Mouse (Mus musculus): ENCODE measurements around the gene Btbd9. TPM values are rescaled to one million over a fixed set of nuclear protein-coding genes. Genes with fewer than 3 reads are reported as not detected.

Btbd9 gene
- polyA plus RNA-seq, 1 experiment from 2014 or later, result 57.3 TPM

DNA sequence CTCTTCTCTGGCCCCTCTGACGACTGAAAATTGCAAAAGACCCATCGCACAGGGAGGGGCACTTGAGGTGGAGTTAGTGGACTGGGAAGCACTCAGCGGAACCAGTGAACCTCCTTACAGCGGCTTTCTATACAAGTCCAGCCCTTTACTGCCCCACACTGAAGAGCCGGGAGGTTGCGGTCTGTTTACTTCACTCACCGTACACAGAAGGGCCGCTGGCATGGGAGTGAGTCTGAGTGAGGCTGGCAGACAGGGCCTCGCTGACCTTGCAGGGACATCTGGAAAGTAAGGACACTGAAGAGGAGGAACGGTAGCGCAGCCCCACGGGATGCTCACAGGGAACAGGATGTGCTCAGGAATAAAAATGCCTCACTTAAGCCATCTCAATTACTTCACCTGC lies 120.0 kb downstream of the Btbd9 start:
- Histone ChIP-seq H3K27ac (no peak overlapping the region), H3K4me2 (no peak overlapping the region), H3K4me1 (peaks cover 16% of the 10 kb centered on the region), H3K4me3 (no peak overlapping the region), H3K9ac (no peak overlapping the region), H3K36me3 (no peaks in the 10 kb centered on the region), H3K27me3 (no peaks in the 10 kb centered on the region), H3K9me3 (no peaks in the 10 kb centered on the region)
- ATAC-seq (ENCODE audit: borderline replicate concordance, extremely low read depth, low FRiP score, low TSS enrichment), result no peak
- 51% methylated on average over 12 of the region's 12 CpGs for WGBS

DNA sequence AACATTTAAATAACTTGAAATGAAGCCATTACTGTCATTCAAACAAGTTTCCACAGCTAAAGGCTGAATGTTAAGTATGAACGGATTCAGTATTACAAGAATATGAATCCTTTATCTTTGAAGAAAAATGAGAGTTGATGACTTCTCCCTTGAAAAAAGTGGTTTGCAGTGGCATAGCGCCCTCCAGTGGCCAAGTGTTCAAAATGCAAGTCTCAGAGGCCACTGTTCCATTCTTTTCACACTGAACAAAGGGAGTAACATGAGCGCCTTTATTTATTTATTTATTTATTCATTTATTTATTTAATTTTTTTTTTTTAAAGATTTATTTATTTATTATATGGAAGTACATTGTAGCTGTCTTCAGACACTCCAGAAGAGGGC lies 121.4 kb downstream of the Btbd9 start:
- Histone ChIP-seq H3K4me1 (peaks cover 16% of the 10 kb centered on the region), H3K27ac (no peak overlapping the region), H3K27me3 (no peaks in the 10 kb centered on the region), H3K36me3 (no peaks in the 10 kb centered on the region), H3K4me2 (no peak overlapping the region), H3K4me3 (no peak overlapping the region), H3K9ac (no peak overlapping the region), H3K9me3 (no peaks in the 10 kb centered on the region)
- 20% methylated on average over 3 of the region's 3 CpGs for WGBS
- no peak for ATAC-seq (ENCODE audit: borderline replicate concordance, extremely low read depth, low FRiP score, low TSS enrichment)

DNA sequence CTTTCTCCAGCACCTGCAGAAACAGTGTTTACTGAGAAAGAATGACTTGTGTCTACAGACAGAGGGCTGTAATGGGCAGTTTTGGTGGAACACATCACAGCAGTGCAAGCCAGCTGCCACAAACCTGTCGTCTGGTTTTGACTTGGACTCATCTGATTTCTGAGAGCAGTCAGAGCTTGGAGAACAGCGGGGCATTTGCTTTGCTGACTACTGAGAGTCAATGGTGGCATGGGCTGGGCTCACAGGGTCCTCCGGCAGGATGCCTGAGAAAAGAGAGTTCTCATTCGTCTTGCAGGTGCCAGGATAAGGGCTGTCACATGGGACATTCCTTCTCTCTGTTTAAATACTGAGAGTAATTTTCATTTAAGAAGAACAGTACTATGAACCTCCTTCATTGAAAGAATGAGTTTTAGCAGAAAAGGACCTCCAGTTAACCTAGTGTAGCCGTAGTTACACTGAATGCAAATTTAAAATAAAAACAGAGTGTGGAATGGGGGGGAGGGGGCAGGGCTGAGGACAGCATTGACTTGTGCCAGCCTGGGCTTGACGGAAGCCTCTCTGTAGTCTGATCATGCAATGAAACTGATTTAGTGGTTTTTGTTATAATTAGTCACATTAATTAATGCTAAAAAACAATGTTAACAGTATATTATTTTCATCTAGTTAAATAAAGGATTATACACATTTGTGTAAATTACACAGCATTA lies 122.0 kb downstream of the Btbd9 start:
- 47% methylated on average over 6 of the region's 6 CpGs for WGBS
- Histone ChIP-seq H3K9me3 (no peaks in the 10 kb centered on the region), H3K4me1 (peaks cover 16% of the 10 kb centered on the region), H3K36me3 (no peaks in the 10 kb centered on the region), H3K9ac (no peak overlapping the region), H3K4me3 (no peak overlapping the region), H3K4me2 (no peak overlapping the region), H3K27ac (no peak overlapping the region), H3K27me3 (no peaks in the 10 kb centered on the region)
- ATAC-seq (ENCODE audit: borderline replicate concordance, extremely low read depth, low FRiP score, low TSS enrichment), result no peak

DNA sequence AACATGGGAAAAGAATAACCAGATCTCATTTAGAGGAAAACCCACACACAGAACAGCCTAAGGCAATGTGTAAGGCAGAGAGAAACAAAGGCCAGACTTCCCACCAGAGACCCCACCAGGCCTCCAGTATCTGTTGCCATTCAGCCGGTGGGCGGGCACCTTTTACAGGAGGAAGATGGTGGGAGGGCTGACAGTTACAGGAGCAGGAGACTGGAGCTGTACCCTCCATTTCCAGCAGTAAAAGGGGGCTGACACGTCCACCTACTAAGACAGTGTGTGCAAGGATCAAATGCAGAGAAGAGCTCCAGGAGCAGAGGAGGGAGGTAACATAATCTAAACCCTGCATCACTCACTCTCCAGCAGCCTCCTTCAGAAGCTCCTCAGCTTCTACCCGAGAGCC lies 123.0 kb downstream of the Btbd9 start:
- Histone ChIP-seq H3K27me3 (no peaks in the 10 kb centered on the region), H3K4me2 (no peak overlapping the region), H3K27ac (no peak overlapping the region), H3K9me3 (no peaks in the 10 kb centered on the region), H3K4me1 (peaks cover 12% of the 10 kb centered on the region), H3K36me3 (no peaks in the 10 kb centered on the region), H3K9ac (no peak overlapping the region), H3K4me3 (no peak overlapping the region)
- no peak for ATAC-seq (ENCODE audit: borderline replicate concordance, extremely low read depth, low FRiP score, low TSS enrichment)
- WGBS, result 81% methylated on average over 4 of the region's 4 CpGs

DNA sequence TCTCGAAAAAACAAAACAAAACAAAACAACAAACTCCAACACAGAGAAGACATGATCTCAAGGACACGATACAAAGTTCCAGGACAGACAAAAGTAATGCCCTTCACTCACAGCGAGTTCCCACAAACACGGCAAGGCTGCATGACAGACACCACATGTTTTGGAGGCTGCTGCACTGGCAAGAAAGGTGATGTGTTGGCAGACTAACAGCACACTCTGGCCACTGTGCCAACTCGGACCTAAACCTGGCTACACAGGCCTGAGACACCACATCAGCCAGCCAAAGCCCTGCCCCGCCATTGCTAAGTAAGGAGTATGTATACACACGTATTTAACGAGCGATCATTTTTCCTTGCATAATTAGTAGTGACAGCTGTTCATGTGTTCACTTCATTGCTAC lies 123.9 kb downstream of the Btbd9 start:
- no peak overlapping the region for H3K27ac ChIP-seq
- no peak overlapping the region for H3K4me3 ChIP-seq
- no peak for ATAC-seq (ENCODE audit: borderline replicate concordance, extremely low read depth, low FRiP score, low TSS enrichment)
- H3K27me3 ChIP-seq, result no peaks in the 10 kb centered on the region
- 86% methylated on average over 9 of the region's 9 CpGs for WGBS
- no peaks in the 10 kb centered on the region for H3K36me3 ChIP-seq
- no peak overlapping the region for H3K4me2 ChIP-seq
- H3K9me3 ChIP-seq, result no peaks in the 10 kb centered on the region
- H3K4me1 ChIP-seq, result 0 out of 2 replicates have a peak, but pooled peaks cover 6% of the 10 kb centered on the region
- no peak overlapping the region for H3K9ac ChIP-seq

DNA sequence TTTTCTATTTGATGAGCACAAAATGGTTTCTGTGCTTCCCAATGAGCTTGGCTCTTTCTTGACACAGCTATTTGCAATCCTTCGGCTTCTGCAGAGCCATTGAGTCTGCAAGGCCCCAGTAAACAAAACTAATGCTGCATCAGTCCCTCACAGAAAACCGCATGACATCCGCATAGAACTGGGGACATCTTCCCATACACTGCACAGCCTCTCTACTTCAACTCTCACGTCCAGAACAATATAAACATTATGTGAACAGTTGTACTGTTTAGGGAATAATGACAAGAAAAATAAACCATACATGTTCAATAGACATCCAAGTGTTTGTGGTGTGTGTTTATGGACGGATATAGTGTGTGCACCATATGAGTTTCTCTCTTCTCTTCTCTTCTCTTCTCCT lies 127.7 kb downstream of the Btbd9 start:
- peak; percentile 90 for ATAC-seq (ENCODE audit: borderline replicate concordance, extremely low read depth, low FRiP score, low TSS enrichment)
- H3K4me1 ChIP-seq, result 0 out of 2 replicates have a peak, but pooled peaks cover 3% of the 10 kb centered on the region
- H3K27ac ChIP-seq, result 0 out of 2 replicates have a peak overlapping the region, but pooled peaks have one; percentile 41
- no peak overlapping the region for H3K9ac ChIP-seq
- no peaks in the 10 kb centered on the region for H3K36me3 ChIP-seq
- no peaks in the 10 kb centered on the region for H3K9me3 ChIP-seq
- 36% methylated on average over 5 of the region's 5 CpGs for WGBS
- no peaks in the 10 kb centered on the region for H3K27me3 ChIP-seq
- no peak overlapping the region for H3K4me2 ChIP-seq
- H3K4me3 ChIP-seq, result no peak overlapping the region

DNA sequence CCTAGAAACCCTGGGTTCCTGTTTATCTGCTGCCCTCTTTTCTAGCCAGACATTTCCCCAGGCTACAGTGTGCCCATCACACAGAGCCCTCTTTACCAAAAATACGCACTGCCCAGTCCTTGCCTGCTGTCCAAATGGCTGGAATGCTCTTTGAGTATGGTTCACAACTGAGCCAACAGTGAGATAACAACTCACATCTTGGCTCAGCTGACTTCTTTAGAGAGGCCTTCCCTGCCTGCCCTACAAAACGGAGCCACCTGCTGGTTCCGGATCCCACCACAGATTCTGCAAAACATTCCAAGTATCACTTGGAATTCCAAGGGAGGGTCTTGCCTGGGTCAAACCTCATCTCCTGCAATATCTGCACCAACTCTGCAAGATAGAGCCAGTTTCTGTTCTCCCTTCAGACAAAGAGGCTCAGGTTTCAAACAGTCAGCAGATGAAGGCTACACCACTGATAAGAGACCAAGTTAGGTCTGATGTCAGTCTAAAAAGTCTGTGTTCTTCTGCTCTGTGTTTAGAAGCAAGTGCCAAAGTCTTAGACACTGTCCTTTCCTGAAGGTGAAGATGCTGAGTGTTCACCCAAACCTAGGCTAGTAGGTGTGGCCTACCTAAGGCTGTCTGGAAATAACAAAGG lies 130.4 kb downstream of the Btbd9 start:
- Histone ChIP-seq H3K4me1 (0 out of 2 replicates have a peak, but pooled peaks cover 3% of the 10 kb centered on the region), H3K36me3 (no peaks in the 10 kb centered on the region), H3K27ac (no peak overlapping the region)

DNA sequence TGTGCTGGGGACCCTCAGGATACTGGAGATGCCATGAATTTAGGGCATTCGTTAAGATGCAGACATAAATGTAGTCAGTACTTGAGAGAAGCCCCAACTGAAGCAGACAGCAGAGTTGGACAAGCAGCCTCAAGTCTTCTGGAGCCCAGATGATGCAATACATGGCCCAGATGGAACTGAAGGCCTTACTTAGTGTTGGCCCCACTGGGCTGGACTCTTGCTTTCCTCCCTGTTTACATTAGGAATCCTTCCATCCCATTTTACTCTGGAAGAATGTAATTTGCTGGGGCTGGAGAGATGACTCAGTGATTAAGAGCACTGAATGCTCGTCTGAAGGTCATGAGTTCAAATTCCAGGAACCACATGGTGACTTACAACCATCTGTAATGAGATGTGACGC lies 136.6 kb downstream of the Btbd9 start:
- no peak overlapping the region for H3K4me3 ChIP-seq
- H3K9ac ChIP-seq, result no peak overlapping the region
- no peaks in the 10 kb centered on the region for H3K9me3 ChIP-seq
- no peak overlapping the region for H3K4me2 ChIP-seq
- 62% methylated on average over 3 of the region's 3 CpGs for WGBS
- peaks cover 12% of the 10 kb centered on the region for H3K4me1 ChIP-seq
- H3K27ac ChIP-seq, result no peak overlapping the region
- no peak for ATAC-seq (ENCODE audit: borderline replicate concordance, extremely low read depth, low FRiP score, low TSS enrichment)
- no peaks in the 10 kb centered on the region for H3K36me3 ChIP-seq
- no peaks in the 10 kb centered on the region for H3K27me3 ChIP-seq

More for the DNA sequence above, 130.4 kb downstream of the Btbd9 start:
- Histone ChIP-seq H3K27me3 (no peaks in the 10 kb centered on the region), H3K4me2 (no peak overlapping the region), H3K9me3 (no peaks in the 10 kb centered on the region), H3K4me3 (no peak overlapping the region), H3K9ac (no peak overlapping the region)
- ATAC-seq (ENCODE audit: borderline replicate concordance, extremely low read depth, low FRiP score, low TSS enrichment), result no peak
- 76% methylated on average over 3 of the region's 3 CpGs for WGBS

DNA sequence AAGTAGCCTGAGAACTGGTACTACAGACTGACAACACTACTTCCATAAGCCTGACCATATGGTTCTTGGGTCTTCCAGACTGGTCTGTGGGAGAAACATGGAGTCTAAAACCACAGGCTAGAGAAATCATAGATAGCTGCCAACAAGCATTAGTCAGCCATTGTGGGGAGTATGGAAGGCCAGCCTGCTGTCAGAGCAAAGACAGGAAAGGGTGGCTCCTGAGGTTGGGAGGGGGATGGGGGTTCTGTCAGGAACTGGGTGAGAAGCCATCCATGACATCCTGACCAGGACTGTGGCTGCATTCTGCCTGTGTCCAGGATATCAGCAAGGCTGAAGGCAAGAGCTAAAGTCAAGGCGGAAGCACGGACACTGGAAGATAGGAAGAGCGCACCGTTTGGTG lies 137.5 kb downstream of the Btbd9 start:
- no peak for ATAC-seq (ENCODE audit: borderline replicate concordance, extremely low read depth, low FRiP score, low TSS enrichment)
- H3K4me1 ChIP-seq, result peaks cover 12% of the 10 kb centered on the region
- no peak overlapping the region for H3K9ac ChIP-seq
- H3K36me3 ChIP-seq, result no peaks in the 10 kb centered on the region
- no peak overlapping the region for H3K4me3 ChIP-seq
- WGBS, result 87% methylated on average over 4 of the region's 4 CpGs
- H3K4me2 ChIP-seq, result no peak overlapping the region
- no peaks in the 10 kb centered on the region for H3K9me3 ChIP-seq
- H3K27me3 ChIP-seq, result no peaks in the 10 kb centered on the region
- no peak overlapping the region for H3K27ac ChIP-seq

DNA sequence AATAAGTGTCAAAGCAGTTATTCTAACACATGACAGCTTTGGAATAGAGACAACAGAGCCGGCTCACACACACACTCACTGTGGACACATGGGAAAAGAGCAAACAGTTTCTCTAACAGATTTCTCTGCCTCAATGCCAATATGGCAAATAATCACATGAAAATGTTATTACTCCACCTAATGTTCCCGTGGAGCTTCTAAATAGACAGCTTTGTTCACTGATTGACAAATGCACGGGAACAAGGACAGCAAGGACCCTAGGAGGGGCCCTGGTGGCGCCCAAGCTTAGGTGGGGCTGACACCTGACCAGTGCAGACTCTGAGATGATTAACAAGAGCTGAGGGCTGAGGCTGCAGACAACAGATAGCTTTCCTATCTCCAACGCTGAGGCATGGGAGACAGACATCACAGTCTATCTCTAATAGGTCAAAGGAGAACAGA lies 140.2 kb downstream of the Btbd9 start:
- Histone ChIP-seq H3K27ac (no peak overlapping the region), H3K4me2 (no peak overlapping the region), H3K9me3 (no peaks in the 10 kb centered on the region), H3K9ac (no peak overlapping the region), H3K4me1 (peaks cover 12% of the 10 kb centered on the region), H3K27me3 (no peaks in the 10 kb centered on the region), H3K4me3 (no peak overlapping the region), H3K36me3 (no peaks in the 10 kb centered on the region)
- 45% methylated on average over 5 of the region's 5 CpGs for WGBS
- ATAC-seq (ENCODE audit: borderline replicate concordance, extremely low read depth, low FRiP score, low TSS enrichment), result no peak

DNA sequence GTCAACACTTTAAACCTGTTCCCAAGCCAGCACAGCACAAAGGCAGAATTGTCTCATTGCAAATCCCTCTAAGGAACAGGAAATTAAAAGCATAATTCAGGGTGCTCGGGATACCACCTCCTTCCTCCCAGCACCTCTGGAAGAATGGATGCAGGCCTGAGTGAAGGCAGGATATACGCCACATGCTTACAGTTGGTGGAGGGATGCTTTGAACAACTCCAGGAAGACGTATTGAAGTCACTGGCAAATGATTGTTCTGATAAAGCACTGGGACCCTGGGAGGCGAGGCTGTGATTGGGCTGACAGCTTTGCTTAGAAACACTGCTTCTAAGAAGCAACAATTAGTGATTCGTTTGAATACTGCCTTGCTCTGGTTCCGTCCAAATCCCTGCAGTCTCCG lies 140.8 kb downstream of the Btbd9 start:
- no peak overlapping the region for H3K9ac ChIP-seq
- 46% methylated on average over 7 of the region's 7 CpGs for WGBS

DNA sequence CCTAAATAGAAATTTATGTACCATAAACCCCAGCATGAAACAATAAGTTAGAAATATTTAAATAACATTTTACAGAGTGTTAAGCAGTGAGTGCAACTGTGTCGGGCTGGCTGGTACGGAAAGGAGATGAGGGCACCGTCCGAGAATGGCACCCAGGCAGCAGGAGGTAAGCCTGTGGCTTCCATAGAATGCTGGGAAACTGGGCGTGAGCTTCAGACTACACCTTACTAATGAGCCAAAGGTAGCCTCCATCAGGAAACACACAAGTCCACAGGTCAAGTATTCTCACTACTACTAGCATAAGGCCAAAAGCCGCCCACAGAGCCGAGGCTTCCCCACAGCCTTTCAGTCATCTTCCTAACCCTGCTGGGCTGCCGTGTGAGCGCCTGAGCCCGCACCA lies 144.2 kb downstream of the Btbd9 start:
- H3K36me3 ChIP-seq, result no peaks in the 10 kb centered on the region
- 86% methylated on average over 10 of the region's 10 CpGs for WGBS
- peaks cover 9% of the 10 kb centered on the region for H3K4me1 ChIP-seq
- no peaks in the 10 kb centered on the region for H3K9me3 ChIP-seq
- H3K9ac ChIP-seq, result no peak overlapping the region
- H3K4me3 ChIP-seq, result no peak overlapping the region
- ATAC-seq (ENCODE audit: borderline replicate concordance, extremely low read depth, low FRiP score, low TSS enrichment), result no peak
- H3K4me2 ChIP-seq, result no peak overlapping the region
- no peaks in the 10 kb centered on the region for H3K27me3 ChIP-seq
- no peak overlapping the region for H3K27ac ChIP-seq

More for the DNA sequence above, 140.8 kb downstream of the Btbd9 start:
- H3K27me3 ChIP-seq, result no peaks in the 10 kb centered on the region
- no peak overlapping the region for H3K4me3 ChIP-seq
- no peak overlapping the region for H3K27ac ChIP-seq
- no peak overlapping the region for H3K4me2 ChIP-seq
- no peaks in the 10 kb centered on the region for H3K36me3 ChIP-seq
- no peak for ATAC-seq (ENCODE audit: borderline replicate concordance, extremely low read depth, low FRiP score, low TSS enrichment)
- H3K4me1 ChIP-seq, result peaks cover 12% of the 10 kb centered on the region
- H3K9me3 ChIP-seq, result no peaks in the 10 kb centered on the region
